Mouse (Mus musculus) megakaryocyte-erythroid progenitor cell, adult 5-6 weeks (primary cell): ENCODE data around the gene Cyp4f39. TPM values are rescaled to one million over a fixed set of nuclear protein-coding genes. Genes with fewer than 3 reads are reported as not detected.
"Not testable (repeated sequence)": the region's sequence is repeated elsewhere in the genome, so short reads cannot be mapped to it uniquely, and the experiment has no call there.

Experiments used
- ATAC-seq: replicated peaks from 2 replicates; pipeline ENCODE4 v1.8.0; 2016; ENCODE audit warnings: mild to moderate bottlenecking, inconsistent platforms; ENCODE audit not compliant: severe bottlenecking, poor library complexity, low FRiP score, low TSS enrichment
- total RNA-seq, 2 experiments: library from RNA; stranded (forward) in 1 of 2; stranded (reverse) in 1 of 2; fragments of 200-1000, 215-1000 nt in 1 of 2; fragments of >200 nt in 1 of 2; fragmentation: Nextera tagmentation in 1 of 2; gene quantifications; 2 replicates each; pipeline ENCODE4 v1.2.3; 2014 to 2017

The Cyp4f39 gene
- total RNA-seq, 2 experiments from 2014 or later, result 1.4 to 4.3 TPM

DNA sequence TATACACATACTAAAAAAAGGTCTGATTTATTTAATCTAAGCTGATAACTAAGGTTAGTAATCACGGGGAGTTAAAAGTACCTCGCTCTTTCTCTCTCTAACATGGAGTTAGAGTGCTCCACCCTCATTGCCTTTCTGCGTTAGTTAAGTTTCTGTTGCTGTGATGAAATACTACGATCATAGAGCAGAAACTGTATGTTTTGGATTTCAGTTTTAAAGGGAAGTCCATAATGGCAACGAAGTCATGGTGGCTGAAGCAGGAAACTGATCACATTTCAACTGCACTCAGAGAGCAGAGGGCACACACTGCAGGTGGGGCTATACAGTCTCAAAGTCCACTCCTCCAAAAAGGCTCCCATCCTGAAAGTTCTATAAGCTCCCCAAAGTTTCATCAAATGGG, 70.3 kb downstream of the Cyp4f39 start:
- no peak for ATAC-seq

DNA sequence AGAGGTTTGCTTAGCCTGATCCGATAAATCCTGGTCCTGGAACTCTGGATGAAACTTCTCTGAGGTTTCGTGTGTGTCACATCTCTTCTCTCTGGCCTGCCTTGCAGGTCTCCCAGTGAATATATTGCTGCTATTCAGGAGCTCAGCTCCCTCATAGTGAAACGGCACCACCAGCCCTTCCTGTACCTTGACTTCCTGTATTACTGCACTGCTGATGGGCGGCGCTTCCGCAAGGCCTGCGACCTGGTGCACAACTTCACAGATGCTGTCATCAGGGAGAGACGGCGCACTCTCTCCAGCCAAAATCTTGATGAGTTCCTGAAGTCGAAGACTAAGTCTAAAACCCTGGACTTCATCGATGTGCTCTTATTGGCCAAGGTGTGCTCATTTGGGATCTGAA, 71.4 kb downstream of the Cyp4f39 start:
- ATAC-seq, result peak; percentile 60

DNA sequence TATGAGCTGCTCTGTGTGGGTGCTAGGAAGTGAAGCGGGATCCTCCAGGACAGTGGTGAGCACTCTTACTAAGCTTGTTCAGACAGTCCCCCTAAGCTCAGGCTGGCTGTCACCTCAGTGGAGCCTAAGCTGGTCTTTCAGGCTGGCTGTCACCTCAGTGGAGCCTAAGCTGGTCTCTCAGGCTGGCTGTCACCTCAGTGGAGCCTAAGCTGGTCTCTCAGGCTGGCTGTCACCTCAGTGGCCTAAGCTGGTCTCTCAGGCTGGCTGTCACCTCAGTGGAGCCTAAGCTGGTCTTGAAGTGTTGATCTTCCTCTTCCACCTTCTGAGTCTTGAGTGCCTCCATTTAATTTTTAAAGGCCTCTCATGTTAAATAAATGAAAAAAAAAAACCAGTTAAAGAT, 73.8 kb downstream of the Cyp4f39 start:
- not testable (repeated sequence) for ATAC-seq

DNA sequence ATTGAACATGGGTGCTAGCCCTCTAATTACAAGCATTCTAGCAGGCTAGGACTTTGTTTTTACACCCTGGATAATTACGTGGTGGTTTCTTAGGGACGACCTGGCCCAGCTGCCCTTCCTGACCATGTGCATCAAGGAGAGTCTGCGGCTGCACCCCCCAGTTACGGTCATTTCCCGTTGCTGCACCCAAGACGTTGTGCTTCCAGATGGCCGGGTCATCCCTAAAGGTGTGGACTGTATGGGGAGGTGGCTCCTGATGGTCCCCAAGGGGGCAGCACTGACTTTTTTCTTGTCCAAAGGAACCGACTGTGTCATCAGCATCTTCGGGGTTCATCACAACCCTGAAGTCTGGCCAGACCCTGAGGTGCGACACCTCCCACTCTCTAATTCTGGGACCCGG, 75.2 kb downstream of the Cyp4f39 start:
- no peak for ATAC-seq

DNA sequence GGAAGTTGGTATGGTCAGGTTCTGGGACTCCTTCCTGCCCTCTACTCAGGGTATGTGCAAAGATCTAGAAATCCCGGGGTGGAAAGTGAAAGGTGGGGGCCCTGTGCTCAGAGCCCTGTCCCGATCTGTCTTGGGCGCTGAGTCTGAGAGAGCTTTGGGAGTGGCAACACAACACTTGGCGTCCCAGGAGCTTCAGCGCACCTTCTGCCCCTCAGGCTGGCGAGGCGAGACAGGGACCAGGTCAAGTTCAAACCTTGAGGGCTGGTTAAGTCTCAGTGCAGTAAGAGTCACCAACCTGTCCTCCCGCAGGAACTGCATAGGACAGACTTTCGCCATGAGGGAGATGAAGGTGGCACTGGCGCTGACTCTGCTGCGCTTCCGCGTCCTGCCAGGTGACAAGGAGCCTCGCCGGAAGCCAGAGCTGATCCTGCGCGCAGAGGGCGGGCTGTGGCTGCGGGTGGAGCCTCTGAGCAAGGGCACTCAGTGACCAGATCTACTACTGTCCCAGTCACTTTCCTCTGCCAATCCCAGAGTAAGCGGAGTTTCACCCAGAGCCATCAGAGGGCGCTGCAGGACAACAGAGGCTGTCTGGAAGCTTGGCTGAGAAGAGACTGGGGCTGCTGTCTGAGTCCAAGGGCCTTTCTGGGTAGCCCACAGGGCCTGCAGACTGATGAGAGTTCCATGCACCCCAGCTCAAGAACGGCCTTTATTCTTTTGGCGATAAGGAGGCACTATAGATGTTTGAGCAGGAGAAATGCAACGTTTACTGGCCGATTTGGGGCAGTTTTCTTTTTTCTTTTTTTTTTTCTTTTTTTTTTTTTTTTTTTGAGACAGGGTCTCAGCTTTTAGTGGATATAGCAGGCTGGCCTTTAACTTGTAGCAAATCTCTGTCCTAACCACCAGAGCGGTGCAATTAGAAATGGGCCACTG, 76.2 kb downstream of the Cyp4f39 start:
- ATAC-seq, result peak; percentile 96

DNA sequence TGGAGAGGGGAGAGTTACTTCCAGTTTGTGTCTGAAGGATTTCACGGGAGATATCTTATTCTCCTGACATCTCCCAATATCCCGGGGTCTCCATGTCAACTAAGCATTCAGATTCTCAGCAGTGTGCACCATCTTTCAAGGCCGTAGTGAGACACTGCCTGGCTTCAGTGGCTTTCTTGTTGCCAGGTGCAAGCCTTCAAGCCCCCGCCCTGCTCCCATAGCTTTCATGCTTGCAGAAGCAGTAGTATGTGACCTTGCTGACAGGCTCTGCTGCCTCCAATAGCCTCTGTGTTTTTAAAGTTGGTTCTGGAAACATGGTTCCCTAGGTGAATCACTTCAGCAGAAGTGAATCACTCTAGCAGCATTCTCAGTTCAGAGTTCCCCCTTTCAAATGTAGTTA, 79.8 kb downstream of the Cyp4f39 start:
- ATAC-seq, result not testable (repeated sequence)

DNA sequence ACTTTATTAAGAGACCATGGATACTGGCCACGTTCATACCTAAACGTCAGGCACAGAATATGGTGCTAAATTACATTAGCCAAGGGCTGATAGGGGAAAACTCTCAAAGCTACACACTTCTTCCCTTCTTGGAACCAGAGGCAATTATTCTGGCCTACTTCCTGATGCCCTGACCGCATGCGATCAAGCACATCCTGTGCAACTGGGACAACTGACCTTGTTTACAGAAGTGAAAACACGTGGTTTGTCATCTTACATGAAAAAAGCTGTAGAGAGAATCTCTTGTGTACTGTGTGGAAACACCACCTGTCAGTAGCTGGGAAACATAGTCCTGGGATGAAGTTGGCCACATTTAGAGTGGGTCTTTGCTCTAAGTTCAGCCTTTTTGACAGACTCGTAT, 81.5 kb downstream of the Cyp4f39 start:
- no peak for ATAC-seq

DNA sequence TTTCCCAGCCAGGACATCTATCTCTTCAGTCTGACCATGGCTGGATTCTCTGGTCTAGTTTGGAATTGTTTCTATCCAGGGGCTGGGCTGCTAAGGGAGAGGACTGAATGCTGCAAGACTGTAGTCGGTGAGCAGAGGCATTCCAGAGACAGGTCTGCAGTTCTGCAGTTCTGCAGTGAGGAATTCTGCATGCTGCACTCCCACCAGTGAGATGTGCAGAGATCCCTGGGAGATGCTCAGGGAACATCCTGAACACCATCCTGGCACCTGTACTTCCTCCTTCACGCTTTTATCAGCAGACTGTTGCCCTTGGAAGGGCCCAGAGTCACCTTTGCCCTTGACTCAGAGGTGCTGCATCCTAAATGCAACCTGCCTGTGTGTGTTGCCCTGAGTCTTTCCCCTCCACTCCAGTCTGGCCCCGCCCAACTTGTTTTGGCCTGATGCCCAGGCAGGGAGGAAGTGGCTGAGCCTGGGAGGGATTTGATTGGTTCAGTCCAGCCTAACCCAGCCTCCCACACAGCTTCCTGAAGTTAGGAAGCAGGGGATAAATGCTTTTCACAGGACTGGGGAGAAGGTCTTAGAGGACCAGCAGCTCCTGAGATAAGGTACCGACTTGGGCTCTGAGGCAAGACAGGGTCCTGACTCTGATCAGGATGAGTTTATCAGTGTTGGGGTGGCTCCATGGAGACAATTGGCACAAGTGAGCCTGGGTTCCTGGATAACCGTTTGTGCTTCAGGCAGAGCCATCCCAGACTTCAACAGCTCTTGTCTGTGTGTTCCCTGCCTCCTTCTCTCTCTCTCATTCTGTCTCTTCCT, 83.7 kb downstream of the Cyp4f39 start, which contains the start of gene Cyp4f16:
TSS of gene Cyp4f16 (plus strand) at position 508 of the 816 bp plus-strand sequence.
- ATAC-seq, result peak; percentile 86

DNA sequence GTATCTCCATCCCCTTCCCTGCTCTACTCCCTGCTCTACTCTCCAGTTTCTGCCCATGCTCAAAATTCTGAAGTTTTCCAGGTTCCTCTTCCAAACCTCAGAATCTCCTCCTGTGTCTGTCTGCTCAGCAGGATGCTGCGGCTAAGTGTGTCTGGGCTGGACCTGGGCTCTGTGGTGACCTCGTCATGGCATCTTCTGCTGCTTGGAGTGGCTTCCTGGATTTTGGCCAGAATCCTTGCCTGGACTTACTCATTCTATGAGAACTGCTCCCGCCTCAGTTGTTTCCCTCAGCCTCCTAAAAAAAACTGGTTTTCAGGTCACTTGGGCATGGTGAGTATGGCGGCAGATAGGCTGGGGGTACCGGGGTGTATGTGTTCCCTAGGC, 84.3 kb downstream of the Cyp4f39 start:
- no peak for ATAC-seq

Other genes with a start within 250 kb of the Cyp4f39 start
- gene Brd4, start 168.0 kb upstream of the Cyp4f39 start, total RNA-seq (2014; fragmentation: Nextera tagmentation), result 167 and 178 TPM in 2 replicates
- gene Brd4, start 168.0 kb upstream of the Cyp4f39 start, total RNA-seq (2017), result 26.7 and 26.8 TPM in 2 replicates
- gene Akap8, start 131.5 kb upstream of the Cyp4f39 start, total RNA-seq (2014; fragmentation: Nextera tagmentation), result 124 and 135 TPM in 2 replicates
- 208 and 214 TPM in 2 replicates for gene Akap8, start 131.5 kb upstream of the Cyp4f39 start, total RNA-seq (2017)
- gene Akap8l, start 102.1 kb upstream of the Cyp4f39 start, total RNA-seq (2014; fragmentation: Nextera tagmentation), result 87.7 and 107 TPM in 2 replicates
- 154 and 167 TPM in 2 replicates for gene Akap8l, start 102.1 kb upstream of the Cyp4f39 start, total RNA-seq (2017)
- gene Wiz, start 63.3 kb upstream of the Cyp4f39 start, total RNA-seq (2014; fragmentation: Nextera tagmentation), result 53.4 and 63.4 TPM in 2 replicates
- 6.1 and 6.9 TPM in 2 replicates for gene Wiz, start 63.3 kb upstream of the Cyp4f39 start, total RNA-seq (2017)
- 49.4 and 57.4 TPM in 2 replicates for gene Rasal3, start 49.1 kb upstream of the Cyp4f39 start, total RNA-seq (2014; fragmentation: Nextera tagmentation)
- gene Rasal3, start 49.1 kb upstream of the Cyp4f39 start, total RNA-seq (2017), result 19.9 and 20.8 TPM in 2 replicates
- 1.5 and 3.0 TPM in 2 replicates for gene Pglyrp2, start 28.6 kb upstream of the Cyp4f39 start, total RNA-seq (2014; fragmentation: Nextera tagmentation)
- 2.7 and 3.3 TPM in 2 replicates for gene Pglyrp2, start 28.6 kb upstream of the Cyp4f39 start, total RNA-seq (2017)
- 3.1 TPM in 1 of 2 replicates, not detected in the other for gene Cyp4f17, start 53.3 kb downstream of the Cyp4f39 start, total RNA-seq (2014; fragmentation: Nextera tagmentation)
- not detected in 2 replicates for gene Cyp4f17, start 53.3 kb downstream of the Cyp4f39 start, total RNA-seq (2017)
- gene Cyp4f16, start 83.8 kb downstream of the Cyp4f39 start, total RNA-seq (2014; fragmentation: Nextera tagmentation), result 6.2 and 9.2 TPM in 2 replicates
- 3.4 and 10.3 TPM in 2 replicates for gene Cyp4f16, start 83.8 kb downstream of the Cyp4f39 start, total RNA-seq (2017)
- gene Cyp4f37, start 168.6 kb downstream of the Cyp4f39 start, total RNA-seq (2014; fragmentation: Nextera tagmentation), result not detected in 2 replicates
- gene Cyp4f37, start 168.6 kb downstream of the Cyp4f39 start, total RNA-seq (2017), result not detected in 2 replicates
- not detected in 2 replicates for gene Cyp4f40, start 206.2 kb downstream of the Cyp4f39 start, total RNA-seq (2014; fragmentation: Nextera tagmentation)
- gene Cyp4f40, start 206.2 kb downstream of the Cyp4f39 start, total RNA-seq (2017), result not detected in 2 replicates
- gene Cyp4f15, start 232.9 kb downstream of the Cyp4f39 start, total RNA-seq (2014; fragmentation: Nextera tagmentation), result not detected in 2 replicates
- not detected in 2 replicates for gene Cyp4f15, start 232.9 kb downstream of the Cyp4f39 start, total RNA-seq (2017)